Mouse (Mus musculus) urinary bladder, postnatal 0 days (tissue): ENCODE data around the gene Vmn1r82. TPM values are rescaled to one million over a fixed set of nuclear protein-coding genes. Genes with fewer than 3 reads are reported as not detected.

ENCODE experiments used
- polyA plus RNA-seq: library from polyadenylated mRNA; unstranded; fragments of >200 nt; fragmentation: Nextera tagmentation; extraction: Ambion mirVana; gene quantifications from 2 replicates; pipeline ENCODE4 v1.2.1, GENCODE M21; 2015

Vmn1r82 gene
- not detected in 2 replicates for polyA plus RNA-seq

GRCm38 (mm10) chr7:12300130-12300529 lies at the start of gene Vmn1r82:
TSS of gene Vmn1r82 (plus strand) at chr7:12300430.

GRCm38 (mm10) chr7:12268169-12268568 lies 32.1 kb upstream of the Vmn1r82 start, which contains the start of gene Vmn1r81:
TSS of gene Vmn1r81 (minus strand) at chr7:12268269.

GRCm38 (mm10) chr7:12329381-12329780 lies 29.2 kb downstream of the Vmn1r82 start, which contains the start of gene Vmn1r83:
TSS of gene Vmn1r83 (minus strand) at chr7:12329481.

Other genes starting within 250 kb of the Vmn1r82 start
- not detected in 2 replicates for gene Vmn1r78, start 150.2 kb upstream of the Vmn1r82 start, polyA plus RNA-seq
- gene Vmn1r79, start 129.2 kb upstream of the Vmn1r82 start, polyA plus RNA-seq: not detected in 2 replicates
- not detected in 2 replicates for gene Vmn1r80, start 111.1 kb upstream of the Vmn1r82 start, polyA plus RNA-seq
- gene Vmn1r81, start 32.2 kb upstream of the Vmn1r82 start, polyA plus RNA-seq: not detected in 2 replicates
- gene Vmn1r83, start 29.1 kb downstream of the Vmn1r82 start, polyA plus RNA-seq: not detected in 2 replicates
- gene Vmn1r84, start 68.8 kb downstream of the Vmn1r82 start, polyA plus RNA-seq: not detected in 2 replicates
- 1.2 and 1.3 TPM in 2 replicates for gene Zfp551, start 122.3 kb downstream of the Vmn1r82 start, polyA plus RNA-seq
- 5.4 and 5.7 TPM in 2 replicates for gene Zfp606, start 177.9 kb downstream of the Vmn1r82 start, polyA plus RNA-seq
- not detected in 2 replicates for gene 2900092C05Rik, start 212.1 kb downstream of the Vmn1r82 start, polyA plus RNA-seq